ENCODE assay signal across 13 mouse cellular contexts in the genomic region with DNA sequence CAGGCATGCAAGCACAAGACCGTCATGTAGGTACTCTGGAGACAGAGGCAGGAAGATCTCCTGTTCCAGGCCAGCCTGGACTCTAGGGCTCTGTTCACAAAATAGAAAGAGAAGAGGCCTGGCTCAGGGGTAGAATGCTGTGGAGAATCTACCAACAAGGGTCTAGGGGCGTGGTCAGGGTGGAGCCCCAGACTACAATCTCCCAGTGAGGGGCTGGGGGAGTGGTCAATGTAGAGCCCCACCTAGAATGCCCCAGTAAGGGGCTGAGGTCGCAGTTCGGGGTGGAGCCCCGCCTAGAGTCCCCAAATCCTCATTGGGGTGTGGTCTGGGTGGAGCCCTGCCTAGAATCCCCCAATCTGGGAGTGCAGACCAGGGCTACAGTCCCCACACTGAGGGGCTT.
"Had no signal": no experiment of that assay in that cellular context is flagged by ENCODE, and none has a peak within 500 bp of the region (broad histone marks: within the 10 kb centered on the region; RNA-seq: fewer than 3 reads in every experiment).

No protein-coding gene starts in this region.

- DNase-seq: kidney, adult 8-10 months; kidney, postnatal 4 days; lung, postnatal 14 days; right cerebral cortex, postnatal 14 days; thymus, postnatal 4 days had no signal

- H3K27ac ChIP-seq: layer of hippocampus, adult 2 months; limb, embryonic 15.5 days; lung, embryonic 15.5 days; macrophage; midbrain, embryonic 12.5 days; stomach, embryonic 15.5 days had no signal

- H3K9ac ChIP-seq: limb, embryonic 15.5 days; lung, embryonic 15.5 days; midbrain, embryonic 12.5 days; stomach, embryonic 15.5 days had no signal

- H3K4me2 ChIP-seq: limb, embryonic 15.5 days; lung, embryonic 15.5 days; midbrain, embryonic 12.5 days; stomach, embryonic 15.5 days had no signal

- H3K4me3 ChIP-seq: layer of hippocampus, adult 2 months; limb, embryonic 15.5 days; lung, embryonic 15.5 days; megakaryocyte, embryonic 14.5 days; midbrain, embryonic 12.5 days; stomach, embryonic 15.5 days had no signal

- ATAC-seq: intestine, postnatal 0 days had no signal

- H3K27me3 ChIP-seq: limb, embryonic 15.5 days; lung, embryonic 15.5 days; stomach, embryonic 15.5 days had no signal

- H3K36me3 ChIP-seq: limb, embryonic 15.5 days; lung, embryonic 15.5 days; midbrain, embryonic 12.5 days; stomach, embryonic 15.5 days had no signal

- H3K9me3 ChIP-seq: limb, embryonic 15.5 days; lung, embryonic 15.5 days; megakaryocyte, embryonic 14.5 days; midbrain, embryonic 12.5 days; stomach, embryonic 15.5 days had no signal
